Mouse (Mus musculus) bone marrow, adult 2 months (tissue): ENCODE results near the gene Prrt1.
A peak's percentile ranks its signal among the peaks of the same experiment; 100 is the strongest.

Experiments used
- CTCF ChIP-seq: fragments of 200-500 bp; IDR thresholded peaks from 2 replicates; pipeline ENCODE4 v1.5.1; 2011; ENCODE audit warnings: low read length, control low read depth; ENCODE audit not compliant: control insufficient read depth, insufficient read depth
- POLR2A ChIP-seq: fragments of 200-500 bp; IDR thresholded peaks from 2 replicates; pipeline ENCODE4 v1.6.1; 2011; ENCODE audit warnings: low read depth, mild to moderate bottlenecking, control low read depth, low read length, borderline replicate concordance; ENCODE audit not compliant: control insufficient read depth

DNA sequence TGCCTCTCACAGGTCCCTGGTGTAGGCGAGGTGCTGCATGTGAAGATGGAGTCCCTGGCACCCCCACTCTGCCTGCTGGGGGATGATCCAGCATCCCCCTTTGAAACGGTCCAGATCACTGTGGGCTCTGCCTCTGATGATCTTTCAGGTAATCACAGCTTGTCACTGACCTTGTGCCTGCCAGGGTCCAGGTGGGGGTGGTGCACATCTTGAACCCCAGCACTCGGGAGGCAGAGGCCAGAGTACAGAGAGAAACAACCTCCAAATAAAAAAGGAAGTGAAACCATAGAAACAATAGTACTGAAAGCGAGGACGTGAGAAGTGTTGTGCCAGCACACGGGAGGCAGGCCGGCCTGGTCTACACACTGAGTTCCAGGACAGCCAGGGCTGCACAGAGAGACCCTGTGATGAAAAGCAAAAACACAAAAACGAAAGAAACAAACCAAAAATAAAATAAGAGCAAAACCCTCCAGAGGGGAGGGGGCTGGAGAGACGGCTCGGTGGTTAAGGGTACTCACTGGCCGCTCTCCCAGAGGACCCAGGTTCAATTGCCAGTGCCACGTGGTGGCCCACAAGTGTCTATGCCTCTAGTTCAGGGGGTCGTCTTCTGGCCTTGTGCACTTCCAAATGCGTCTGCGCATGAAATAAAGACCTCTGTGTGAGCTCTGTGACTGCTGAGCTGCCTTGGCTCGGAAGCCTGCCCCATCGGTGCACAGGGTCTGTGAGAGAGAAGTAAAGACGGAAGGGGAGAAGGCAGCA lies 20.0 kb downstream of the Prrt1 start:
- no peak for TF ChIP-seq CTCF
- TF ChIP-seq POLR2A, result peak; percentile 0; the same call in 1 of the 2 replicates
